Mouse (Mus musculus): ENCODE results near the gene Znfx1. TPM values are rescaled to one million over a fixed set of nuclear protein-coding genes. Genes with fewer than 3 reads are reported as not detected.
"Not testable (repeated sequence)": the region's sequence is repeated elsewhere in the genome, so short reads cannot be mapped to it uniquely, and the experiment has no call there.

The Znfx1 gene
- polyA plus RNA-seq, 1 experiment from 2014 or later = 10.4 TPM

GRCm38 (mm10) chr2:167014702-167015381 is 48.0 kb downstream of the Znfx1 start, which contains the start of gene Ddx27:
Gene Ddx27, plus strand, starts transcription at chr2:167015193.
- H3K27ac ChIP-seq (ENCODE audit: poor library complexity, severe bottlenecking) = peak within 1 kb of the TSS; percentile 74

GRCm38 (mm10) chr2:167010546-167010945 is 52.3 kb downstream of the Znfx1 start:
- Histone ChIP-seq H3K27me3 (replicated peaks) (no peaks in the 10 kb centered on the region), H3K4me1 (replicated peaks) (peaks cover 14% of the 10 kb centered on the region), H3K9ac (no peak overlapping the region), H3K36me3 (no peaks in the 10 kb centered on the region), H3K4me3 (no peak overlapping the region), H3K27ac (ENCODE audit: poor library complexity, severe bottlenecking) (no peak overlapping the region), H3K4me2 (no peak overlapping the region), H3K9me3 (replicated peaks) (no peaks in the 10 kb centered on the region)
- ATAC-seq (ENCODE audit: insufficient number of reproducible peaks, low FRiP score) = no peak
- whole genome bisulfite sequencing = 84% methylated on average over 3 of the region's 3 CpGs

More at GRCm38 (mm10) chr2:167014702-167015381, 48.0 kb downstream of the Znfx1 start, which contains the start of gene Ddx27:
- WGBS = 2% methylated on average over 37 of the region's 37 CpGs
- Histone ChIP-seq H3K4me1 (replicated peaks) (peaks cover 17% of the 10 kb centered on the region), H3K4me3 (peak within 1 kb of the TSS; percentile 92), H3K9me3 (replicated peaks) (no peaks in the 10 kb centered on the region), H3K36me3 (peaks cover 23% of the 10 kb centered on the region), H3K4me2 (peak within 1 kb of the TSS; percentile 86), H3K9ac (peak within 1 kb of the TSS; percentile 84), H3K27me3 (replicated peaks) (no peaks in the 10 kb centered on the region)
- peak; percentile 87 for ATAC-seq (ENCODE audit: insufficient number of reproducible peaks, low FRiP score)

GRCm38 (mm10) chr2:167009483-167009882 is 53.3 kb downstream of the Znfx1 start:
- ATAC-seq (ENCODE audit: insufficient number of reproducible peaks, low FRiP score) = no peak
- Histone ChIP-seq H3K4me2 (no peak overlapping the region), H3K27ac (ENCODE audit: poor library complexity, severe bottlenecking) (no peak overlapping the region), H3K4me1 (replicated peaks) (peaks cover 11% of the 10 kb centered on the region), H3K4me3 (no peak overlapping the region), H3K36me3 (no peaks in the 10 kb centered on the region), H3K27me3 (replicated peaks) (no peaks in the 10 kb centered on the region), H3K9me3 (replicated peaks) (no peaks in the 10 kb centered on the region), H3K9ac (no peak overlapping the region)
- WGBS = 37% methylated on average over 4 of the region's 4 CpGs

GRCm38 (mm10) chr2:167007565-167007964 is 55.2 kb downstream of the Znfx1 start:
- H3K4me2 ChIP-seq; H3K27ac ChIP-seq (ENCODE audit: poor library complexity, severe bottlenecking); H3K9ac ChIP-seq; H3K27me3 ChIP-seq (replicated peaks); H3K36me3 ChIP-seq; H3K4me3 ChIP-seq; ATAC-seq (ENCODE audit: insufficient number of reproducible peaks, low FRiP score); H3K9me3 ChIP-seq (replicated peaks): not testable (repeated sequence)
- 68% methylated on average over 4 of the region's 4 CpGs for WGBS
- H3K4me1 ChIP-seq (replicated peaks) = peaks cover 11% of the 10 kb centered on the region

GRCm38 (mm10) chr2:167007001-167007491 is 55.8 kb downstream of the Znfx1 start:
- H3K36me3 ChIP-seq = no peaks in the 10 kb centered on the region
- WGBS = 77% methylated on average over 13 of the region's 13 CpGs
- no peak overlapping the region for H3K27ac ChIP-seq (ENCODE audit: poor library complexity, severe bottlenecking)
- ATAC-seq (ENCODE audit: insufficient number of reproducible peaks, low FRiP score) = no peak
- H3K4me1 ChIP-seq (replicated peaks) = peaks cover 11% of the 10 kb centered on the region
- no peak overlapping the region for H3K9ac ChIP-seq
- no peaks in the 10 kb centered on the region for H3K27me3 ChIP-seq (replicated peaks)
- no peaks in the 10 kb centered on the region for H3K9me3 ChIP-seq (replicated peaks)
- H3K4me3 ChIP-seq = no peak overlapping the region
- H3K4me2 ChIP-seq = no peak overlapping the region

GRCm38 (mm10) chr2:167006355-167006754 is 56.5 kb downstream of the Znfx1 start:
- Histone ChIP-seq H3K27ac (ENCODE audit: poor library complexity, severe bottlenecking) (no peak overlapping the region), H3K4me1 (replicated peaks) (peaks cover 11% of the 10 kb centered on the region), H3K9ac (no peak overlapping the region), H3K9me3 (replicated peaks) (no peaks in the 10 kb centered on the region), H3K4me3 (no peak overlapping the region), H3K36me3 (no peaks in the 10 kb centered on the region), H3K4me2 (no peak overlapping the region), H3K27me3 (replicated peaks) (no peaks in the 10 kb centered on the region)
- ATAC-seq (ENCODE audit: insufficient number of reproducible peaks, low FRiP score) = no peak
- 83% methylated on average over 2 of the region's 2 CpGs for WGBS

GRCm38 (mm10) chr2:167004099-167004854 is 58.5 kb downstream of the Znfx1 start:
- Histone ChIP-seq H3K9ac (no peak overlapping the region), H3K36me3 (no peaks in the 10 kb centered on the region), H3K4me2 (no peak overlapping the region), H3K4me3 (no peak overlapping the region), H3K9me3 (replicated peaks) (no peaks in the 10 kb centered on the region), H3K4me1 (replicated peaks) (peaks cover 10% of the 10 kb centered on the region), H3K27ac (ENCODE audit: poor library complexity, severe bottlenecking) (no peak overlapping the region), H3K27me3 (replicated peaks) (no peaks in the 10 kb centered on the region)
- WGBS = 45% methylated on average over 8 of the region's 8 CpGs
- ATAC-seq (ENCODE audit: insufficient number of reproducible peaks, low FRiP score) = no peak

- Histone ChIP-seq H3K27ac (ENCODE audit: poor library complexity, severe bottlenecking) (no peak overlapping the region), H3K9ac (no peak overlapping the region), H3K27me3 (replicated peaks) (no peaks in the 10 kb centered on the region), H3K4me2 (no peak overlapping the region), H3K4me3 (no peak overlapping the region), H3K9me3 (replicated peaks) (no peaks in the 10 kb centered on the region), H3K36me3 (no peaks in the 10 kb centered on the region), H3K4me1 (replicated peaks) (0 out of 2 replicates have a peak, but pooled peaks cover 3% of the 10 kb centered on the region)
- WGBS = 74% methylated on average over 9 of the region's 9 CpGs
- ATAC-seq (ENCODE audit: insufficient number of reproducible peaks, low FRiP score) = no peak
Measured at GRCm38 (mm10) chr2:167001486-167001885, 61.3 kb downstream of the Znfx1 start.

GRCm38 (mm10) chr2:166996533-166996894 is 66.3 kb downstream of the Znfx1 start:
- Histone ChIP-seq H3K4me2 (peak overlapping the region; percentile 90), H3K36me3 (no peaks in the 10 kb centered on the region), H3K27me3 (replicated peaks) (no peaks in the 10 kb centered on the region), H3K9ac (peak overlapping the region; percentile 73), H3K9me3 (replicated peaks) (no peaks in the 10 kb centered on the region), H3K27ac (ENCODE audit: poor library complexity, severe bottlenecking) (peak overlapping the region; percentile 60), H3K4me1 (replicated peaks) (peaks cover 32% of the 10 kb centered on the region), H3K4me3 (peak overlapping the region; percentile 86)
- 39% methylated on average over 8 of the region's 8 CpGs for WGBS
- 0 out of 2 replicates have a peak, but pooled peaks have one; percentile 7 for ATAC-seq (ENCODE audit: insufficient number of reproducible peaks, low FRiP score)

GRCm38 (mm10) chr2:166995796-166996532 is 66.9 kb downstream of the Znfx1 start, which contains the start of gene Stau1:
Gene Stau1, minus strand, starts transcription at chr2:166996299.
- H3K4me2 ChIP-seq = peak within 1 kb of the TSS; percentile 90
- under 1% methylated on average over 84 of the region's 88 CpGs for WGBS

More at GRCm38 (mm10) chr2:166995796-166996532, 66.9 kb downstream of the Znfx1 start, which contains the start of gene Stau1:
- no peaks in the 10 kb centered on the region for H3K9me3 ChIP-seq (replicated peaks)
- no peaks in the 10 kb centered on the region for H3K36me3 ChIP-seq
- peaks cover 37% of the 10 kb centered on the region for H3K4me1 ChIP-seq (replicated peaks)
- H3K9ac ChIP-seq = peak within 1 kb of the TSS; percentile 97
- ATAC-seq (ENCODE audit: insufficient number of reproducible peaks, low FRiP score) = peak; percentile 100
- H3K27me3 ChIP-seq (replicated peaks) = no peaks in the 10 kb centered on the region
- peak within 1 kb of the TSS; percentile 86 for H3K4me3 ChIP-seq
- peak within 1 kb of the TSS; percentile 97 for H3K27ac ChIP-seq (ENCODE audit: poor library complexity, severe bottlenecking)

Measured in heart, embryonic 12.5 days (tissue).